Mouse (Mus musculus) ES-Bruce4 (cell line): ENCODE results near the gene Sugct. TPM values are rescaled to one million over a fixed set of nuclear protein-coding genes. Genes with fewer than 3 reads are reported as not detected.

Source experiments
- H3K27ac ChIP-seq: 2 replicates; pipeline ENCODE4 v1.5.1; 2012; ENCODE audit warnings: low read length, inconsistent platforms; ENCODE audit not compliant: insufficient read depth
- H3K27me3 ChIP-seq: 2 replicates; pipeline ENCODE4 v1.6.1; 2012; ENCODE audit warnings: mild to moderate bottlenecking, low read length, inconsistent platforms; ENCODE audit not compliant: control insufficient read depth, poor library complexity, insufficient read depth, severe bottlenecking
- H3K36me3 ChIP-seq: 2 replicates; pipeline ENCODE4 v1.6.1; 2012; ENCODE audit warnings: inconsistent platforms, mild to moderate bottlenecking, low read length, moderate library complexity; ENCODE audit not compliant: control insufficient read depth, poor library complexity, insufficient read depth, severe bottlenecking
- H3K4me1 ChIP-seq: one replicate; pipeline ENCODE4 v1.8.1; 2011; ENCODE audit warnings: low read length; ENCODE audit not compliant: control insufficient read depth, insufficient read depth
- H3K4me3 ChIP-seq: 2 replicates; pipeline ENCODE4 v1.5.1; 2011; ENCODE audit warnings: low read depth, mild to moderate bottlenecking, low read length
- H3K9ac ChIP-seq: 2 replicates; pipeline ENCODE4 v1.6.1; 2012; ENCODE audit warnings: low read depth, mild to moderate bottlenecking, inconsistent platforms; ENCODE audit not compliant: poor library complexity, severe bottlenecking
- H3K9me3 ChIP-seq: replicated peaks from 2 replicates; pipeline ENCODE4 v1.6.1; 2012; ENCODE audit warnings: mild to moderate bottlenecking, low read length, inconsistent platforms; ENCODE audit not compliant: control insufficient read depth, poor library complexity, insufficient read depth, severe bottlenecking
- CTCF ChIP-seq: IDR thresholded peaks from one replicate; pipeline ENCODE4 v1.8.1; 2011; ENCODE audit warnings: low read depth, low read length
- EP300 ChIP-seq: IDR thresholded peaks from 2 replicates; pipeline ENCODE4 v1.6.1; 2011; ENCODE audit warnings: low read depth, low read length; ENCODE audit not compliant: insufficient read depth
- POLR2A ChIP-seq: IDR thresholded peaks from one replicate; pipeline ENCODE4 v1.8.1; 2011; ENCODE audit warnings: low read length; ENCODE audit not compliant: insufficient read depth
- polyA plus RNA-seq: library from polyadenylated mRNA; stranded (reverse); fragments of >200 nt; gene quantifications from 2 replicates; pipeline ENCODE4 v1.2.4, GENCODE M21; 2011; ENCODE audit warnings: low read depth; ENCODE audit not compliant: missing spikeins, insufficient read depth, insufficient read length

Gene Sugct
- polyA plus RNA-seq, 1 experiment = 2.8 TPM

GRCm38 (mm10) chr13:17081618-17082017 is 613.7 kb downstream of the Sugct start:
- no peak for TF ChIP-seq CTCF
- no peak for TF ChIP-seq EP300
- TF ChIP-seq POLR2A = no peak
- H3K27me3 ChIP-seq = no peaks in the 10 kb centered on the region
- no peak overlapping the region for H3K4me3 ChIP-seq
- no peak overlapping the region for H3K27ac ChIP-seq
- H3K36me3 ChIP-seq = no peaks in the 10 kb centered on the region
- H3K9ac ChIP-seq = no peak overlapping the region
- no peaks in the 10 kb centered on the region for H3K4me1 ChIP-seq
- H3K9me3 ChIP-seq = no peaks in the 10 kb centered on the region

GRCm38 (mm10) chr13:17065552-17065951 is 629.8 kb downstream of the Sugct start:
- no peak overlapping the region for H3K4me3 ChIP-seq
- H3K9me3 ChIP-seq = no peaks in the 10 kb centered on the region
- no peak for TF ChIP-seq CTCF
- TF ChIP-seq EP300 = no peak
- no peak for TF ChIP-seq POLR2A
- no peak overlapping the region for H3K9ac ChIP-seq
- H3K27me3 ChIP-seq = no peaks in the 10 kb centered on the region
- no peaks in the 10 kb centered on the region for H3K4me1 ChIP-seq
- H3K27ac ChIP-seq = no peak overlapping the region
- H3K36me3 ChIP-seq = no peaks in the 10 kb centered on the region

GRCm38 (mm10) chr13:17056650-17057049 is 638.7 kb downstream of the Sugct start:
- no peak overlapping the region for H3K27ac ChIP-seq
- no peak overlapping the region for H3K4me3 ChIP-seq
- no peaks in the 10 kb centered on the region for H3K4me1 ChIP-seq
- TF ChIP-seq POLR2A = no peak
- TF ChIP-seq CTCF = no peak
- TF ChIP-seq EP300 = no peak
- H3K36me3 ChIP-seq = no peaks in the 10 kb centered on the region
- H3K9ac ChIP-seq = no peak overlapping the region
- no peaks in the 10 kb centered on the region for H3K27me3 ChIP-seq
- H3K9me3 ChIP-seq = no peaks in the 10 kb centered on the region

GRCm38 (mm10) chr13:17043426-17044224 is 651.7 kb downstream of the Sugct start:
- TF ChIP-seq POLR2A (no peak), CTCF (no peak), EP300 (no peak)
- no peaks in the 10 kb centered on the region for H3K4me1 ChIP-seq
- no peak overlapping the region for H3K27ac ChIP-seq
- no peak overlapping the region for H3K4me3 ChIP-seq
- H3K36me3 ChIP-seq = no peaks in the 10 kb centered on the region
- no peaks in the 10 kb centered on the region for H3K9me3 ChIP-seq
- H3K9ac ChIP-seq = no peak overlapping the region
- no peaks in the 10 kb centered on the region; the same call in 1 of the 2 replicates for H3K27me3 ChIP-seq

- Histone ChIP-seq H3K36me3 (no peaks in the 10 kb centered on the region), H3K27ac (no peak overlapping the region), H3K9ac (no peak overlapping the region), H3K9me3 (no peaks in the 10 kb centered on the region), H3K4me1 (no peaks in the 10 kb centered on the region), H3K27me3 (no peaks in the 10 kb centered on the region; the same call in 1 of the 2 replicates), H3K4me3 (no peak overlapping the region)
- no peak for TF ChIP-seq EP300
- no peak for TF ChIP-seq CTCF
- TF ChIP-seq POLR2A = no peak
Measured at GRCm38 (mm10) chr13:17042332-17042731, 653.0 kb downstream of the Sugct start.

- Histone ChIP-seq H3K9me3 (no peaks in the 10 kb centered on the region), H3K27me3 (no peaks in the 10 kb centered on the region; the same call in 1 of the 2 replicates), H3K4me1 (no peaks in the 10 kb centered on the region), H3K27ac (no peak overlapping the region), H3K4me3 (no peak overlapping the region), H3K36me3 (no peaks in the 10 kb centered on the region), H3K9ac (no peak overlapping the region)
- TF ChIP-seq EP300 (no peak), CTCF (no peak)
Measured at GRCm38 (mm10) chr13:17039727-17040126, 655.6 kb downstream of the Sugct start.
